10 mouse cellular contexts compared by ENCODE assay signal in genomic region chr6:8659194-8659959, GRCm38 (mm10).
DNase-seq lines count a peak whose midpoint lies in the region; ATAC-seq and TF ChIP-seq lines count a peak whose summit lies in the region.
"Had no signal": no experiment of that assay in that cellular context is flagged by ENCODE, and none has a peak within 500 bp of the region (broad histone marks: within the 10 kb centered on the region; RNA-seq: fewer than 3 reads in every experiment).

No protein-coding gene starts in this region.

- TF ChIP-seq CTCF in lung, adult 2 months (IDR thresholded peaks at IDR 0.05; ENCODE audit: insufficient read depth, low read length), result no peak

- H3K4me2 ChIP-seq in forebrain, embryonic 12.5 days, result peak overlapping the region; percentile 16; the same call in 1 of the 2 replicates
- H3K4me2 ChIP-seq in midbrain, embryonic 13.5 days (replicated peaks), result 0 out of 2 replicates have a peak overlapping the region, but pooled peaks have one; percentile 3
- H3K4me2 ChIP-seq in liver, embryonic 11.5 days, result no peak overlapping the region

- TF ChIP-seq POLR2A in lung, adult 2 months (IDR thresholded peaks at IDR 0.05; ENCODE audit: borderline replicate concordance, extremely low read depth, low read depth, low read length), result no peak

- H3K9ac ChIP-seq in forebrain, embryonic 12.5 days, result no peak overlapping the region
- no peak overlapping the region for H3K9ac ChIP-seq in midbrain, embryonic 13.5 days (replicated peaks)
- no peak overlapping the region for H3K9ac ChIP-seq in liver, embryonic 11.5 days (ENCODE audit: low read depth, low read length)

- H3K27ac ChIP-seq in forebrain, embryonic 12.5 days, result no peak overlapping the region
- no peak overlapping the region for H3K27ac ChIP-seq in midbrain, embryonic 13.5 days
- H3K27ac ChIP-seq in liver, embryonic 11.5 days (ENCODE audit: low read depth, low read length), result no peak overlapping the region

- no peaks in the 10 kb centered on the region for H3K27me3 ChIP-seq in forebrain, embryonic 12.5 days
- no peaks in the 10 kb centered on the region for H3K27me3 ChIP-seq in midbrain, embryonic 13.5 days
- no peaks in the 10 kb centered on the region for H3K27me3 ChIP-seq in liver, embryonic 11.5 days (replicated peaks; ENCODE audit: control insufficient read depth, insufficient read depth, low read length)

- ATAC-seq in cerebellum, adult (ENCODE audit: insufficient number of reproducible peaks, low FRiP score, low TSS enrichment), result peak; percentile 94
- ATAC-seq in forebrain, embryonic 12.5 days (ENCODE audit: low FRiP score), result peak; percentile 82
- ATAC-seq in midbrain, embryonic 13.5 days, result peak; percentile 76
- ATAC-seq in liver, embryonic 11.5 days (replicated peaks; ENCODE audit: low FRiP score), result no peak
- ATAC-seq: lung, postnatal 0 days had no signal

- WGBS in forebrain, embryonic 12.5 days, result 17% methylated on average over 13 of the region's 13 CpGs
- WGBS in midbrain, embryonic 13.5 days, result 19% methylated on average over 13 of the region's 13 CpGs
- 60% methylated on average over 13 of the region's 13 CpGs for WGBS in lung, adult 2 months
- 76% methylated on average over 13 of the region's 13 CpGs for WGBS in liver, embryonic 11.5 days

- no peak overlapping the region for H3K4me3 ChIP-seq in forebrain, embryonic 12.5 days (replicated peaks)
- no peak overlapping the region for H3K4me3 ChIP-seq in midbrain, embryonic 13.5 days (replicated peaks)
- no peak overlapping the region for H3K4me3 ChIP-seq in lung, adult 2 months (replicated peaks; ENCODE audit: extremely low read depth, low read depth, low read length)
- H3K4me3 ChIP-seq in liver, embryonic 11.5 days (ENCODE audit: low read depth, low read length), result no peak overlapping the region

- intact Hi-C loops in heart, postnatal 10 days (cut with DNase I), result no loop called here

- H3K4me1 ChIP-seq in forebrain, embryonic 12.5 days, result peaks cover 32% of the 10 kb centered on the region
- H3K4me1 ChIP-seq in midbrain, embryonic 13.5 days (replicated peaks), result peaks cover 31% of the 10 kb centered on the region
- H3K4me1 ChIP-seq in lung, adult 2 months (ENCODE audit: control insufficient read depth, insufficient read depth, low read length), result no peaks in the 10 kb centered on the region; the same call in 1 of the 2 replicates
- no peaks in the 10 kb centered on the region for H3K4me1 ChIP-seq in liver, embryonic 11.5 days (replicated peaks; ENCODE audit: control insufficient read depth, insufficient read depth, low read length)

- H3K36me3 ChIP-seq in forebrain, embryonic 12.5 days (replicated peaks), result no peaks in the 10 kb centered on the region
- H3K36me3 ChIP-seq in midbrain, embryonic 13.5 days, result no peaks in the 10 kb centered on the region
- H3K36me3 ChIP-seq in liver, embryonic 11.5 days (ENCODE audit: control insufficient read depth, insufficient read depth, low read length), result no peaks in the 10 kb centered on the region; the same call in 1 of the 2 replicates

- peak; percentile 68 for DNase-seq in heart, adult 11 months
- DNase-seq in heart, postnatal 10 days, result no peak
- DNase-seq in lung, adult 2 months, result no peak
- DNase-seq in liver, embryonic 11.5 days (ENCODE audit: low spot score), result no peak
- no peak for DNase-seq in right cerebral cortex, postnatal 36 days (ENCODE audit: low spot score in 2 of 2)
- DNase-seq: layer of hippocampus, postnatal 36 days had no signal

- no peaks in the 10 kb centered on the region for H3K9me3 ChIP-seq in forebrain, embryonic 12.5 days
- no peaks in the 10 kb centered on the region for H3K9me3 ChIP-seq in midbrain, embryonic 13.5 days
- H3K9me3 ChIP-seq in liver, embryonic 11.5 days (ENCODE audit: control insufficient read depth, low read length), result no peaks in the 10 kb centered on the region
